Mouse (Mus musculus) cerebellum, adult 2 months (tissue): ENCODE measurements at regions not wholly inside any gene's neighbourhood (a gene's known extent, or its start where the extent isn't known, plus 50 kb on each side); places are given as distances from the start of the nearest gene placed in this dataset.

Experiments
- DNase-seq, 2 experiments: peaks; one replicate each; pipeline ENCODE4 v3.0.0; 2021
- H3K27ac ChIP-seq: fragments of 200-500 bp; 2 replicates; pipeline ENCODE4 v1.5.1; 2012; ENCODE audit warnings: low read length, control low read depth, inconsistent platforms; ENCODE audit not compliant: insufficient read depth
- H3K27me3 ChIP-seq: fragments of 200-500 bp; 2 replicates; pipeline ENCODE4 v1.6.1; 2012; ENCODE audit warnings: inconsistent platforms, mild to moderate bottlenecking, low read length, moderate library complexity; ENCODE audit not compliant: control insufficient read depth, insufficient read depth
- H3K4me1 ChIP-seq: fragments of 200-500 bp; 2 replicates; pipeline ENCODE4 v1.6.1; 2011; ENCODE audit warnings: low read length; ENCODE audit not compliant: control insufficient read depth, insufficient read depth
- H3K4me3 ChIP-seq: fragments of 200-500 bp; replicated peaks from 2 replicates; pipeline ENCODE3; 2011; ENCODE audit warnings: mild to moderate bottlenecking, low read depth, low read length, control low read depth; ENCODE audit not compliant: insufficient read depth
- CTCF ChIP-seq: fragments of 200-500 bp; IDR thresholded peaks from 2 replicates; pipeline ENCODE4 v1.5.1; 2011; ENCODE audit warnings: low read depth, mild to moderate bottlenecking, control low read depth, low read length, moderate library complexity, borderline replicate concordance; ENCODE audit not compliant: insufficient read depth
- POLR2A ChIP-seq: fragments of 200-500 bp; IDR thresholded peaks from 2 replicates; pipeline ENCODE4 v1.6.1; 2011; ENCODE audit warnings: low read length, control low read depth, borderline replicate concordance; ENCODE audit not compliant: insufficient read depth
- WGBS: fragments of 180-500 bp; shearing (Covaris S2); methylation state at CpG from one replicate; pipeline ENCODE4 v1.1.7; 2018; 5-methylcytosine and 5-hydroxymethylcytosine counted together

GRCm38 (mm10) chr1:76717639-76718292, 797.1 kb downstream of the Epha4 start:
- TF ChIP-seq POLR2A, result no peak
- TF ChIP-seq CTCF, result no peak
- no peak for DNase-seq
- Histone ChIP-seq H3K27ac (no peak overlapping the region), H3K4me3 (no peak overlapping the region), H3K27me3 (no peaks in the 10 kb centered on the region), H3K4me1 (no peaks in the 10 kb centered on the region)
- WGBS, result 77% methylated on average over 11 of the region's 11 CpGs

GRCm38 (mm10) chr1:76724453-76724852, 790.4 kb downstream of the Epha4 start:
- DNase-seq, result no peak
- WGBS, result 40% methylated on average over 3 of the region's 3 CpGs

GRCm38 (mm10) chr1:76737003-76737402, 777.9 kb downstream of the Epha4 start:
- peak; percentile 23 to 31 for DNase-seq

More at GRCm38 (mm10) chr1:76724453-76724852, 790.4 kb downstream of the Epha4 start:
- TF ChIP-seq POLR2A, result no peak
- no peak for TF ChIP-seq CTCF
- Histone ChIP-seq H3K4me3 (no peak overlapping the region), H3K27me3 (no peaks in the 10 kb centered on the region), H3K4me1 (no peaks in the 10 kb centered on the region), H3K27ac (no peak overlapping the region)

GRCm38 (mm10) chr1:76737663-76738062, 777.2 kb downstream of the Epha4 start:
- Histone ChIP-seq H3K4me3 (no peak overlapping the region), H3K27me3 (no peaks in the 10 kb centered on the region), H3K27ac (no peak overlapping the region; the same call in 1 of the 2 replicates), H3K4me1 (peaks cover 9% of the 10 kb centered on the region)
- 5% methylated on average over 2 of the region's 2 CpGs for WGBS
- TF ChIP-seq CTCF (no peak), POLR2A (no peak)
- peak; percentile 89 to 96 for DNase-seq

More at GRCm38 (mm10) chr1:76737003-76737402, 777.9 kb downstream of the Epha4 start:
- Histone ChIP-seq H3K4me3 (no peak overlapping the region), H3K27me3 (no peaks in the 10 kb centered on the region), H3K4me1 (peaks cover 9% of the 10 kb centered on the region), H3K27ac (no peak overlapping the region)
- TF ChIP-seq POLR2A (no peak), CTCF (no peak)
- WGBS, result 16% methylated on average over 1 of the region's 1 CpGs

GRCm38 (mm10) chr1:76772694-76773093, 742.2 kb downstream of the Epha4 start:
- 83% methylated on average over 2 of the region's 2 CpGs for WGBS

GRCm38 (mm10) chr1:76786871-76787270, 728.0 kb downstream of the Epha4 start:
- H3K4me1 ChIP-seq, result no peaks in the 10 kb centered on the region
- DNase-seq, result no peak
- TF ChIP-seq CTCF, result no peak
- no peak for TF ChIP-seq POLR2A
- 97% methylated on average over 2 of the region's 2 CpGs for WGBS
- H3K27me3 ChIP-seq, result no peaks in the 10 kb centered on the region
- H3K4me3 ChIP-seq, result no peak overlapping the region
- H3K27ac ChIP-seq, result no peak overlapping the region

More at GRCm38 (mm10) chr1:76772694-76773093, 742.2 kb downstream of the Epha4 start:
- Histone ChIP-seq H3K4me3 (no peak overlapping the region), H3K27ac (no peak overlapping the region), H3K27me3 (no peaks in the 10 kb centered on the region), H3K4me1 (no peaks in the 10 kb centered on the region)
- DNase-seq, result no peak
- TF ChIP-seq POLR2A, result no peak
- no peak for TF ChIP-seq CTCF

- TF ChIP-seq POLR2A (no peak), CTCF (no peak)
- WGBS, result 96% methylated on average over 2 of the region's 2 CpGs
- Histone ChIP-seq H3K4me3 (no peak overlapping the region), H3K27ac (no peak overlapping the region), H3K4me1 (no peaks in the 10 kb centered on the region), H3K27me3 (no peaks in the 10 kb centered on the region)
- DNase-seq, result no peak
Observed at GRCm38 (mm10) chr1:76793438-76793837, 721.5 kb downstream of the Epha4 start.

GRCm38 (mm10) chr1:76819906-76820305, 695.0 kb downstream of the Epha4 start:
- TF ChIP-seq POLR2A, result no peak
- no peak for TF ChIP-seq CTCF
- Histone ChIP-seq H3K4me3 (no peak overlapping the region), H3K27ac (no peak overlapping the region), H3K4me1 (no peaks in the 10 kb centered on the region), H3K27me3 (no peaks in the 10 kb centered on the region)
- WGBS, result 28% methylated on average over 1 of the region's 1 CpGs
- peak in 1 of 2 experiments; percentile 18 for DNase-seq

- no peaks in the 10 kb centered on the region for H3K4me1 ChIP-seq
- DNase-seq, result no peak
- no peak overlapping the region for H3K4me3 ChIP-seq
- 89% methylated on average over 3 of the region's 3 CpGs for WGBS
- no peak for TF ChIP-seq POLR2A
- no peak for TF ChIP-seq CTCF
- no peak overlapping the region for H3K27ac ChIP-seq
- no peaks in the 10 kb centered on the region for H3K27me3 ChIP-seq
Observed at GRCm38 (mm10) chr1:76821610-76822009, 693.3 kb downstream of the Epha4 start.
